Mouse (Mus musculus): ENCODE measurements at regions not wholly inside any gene's neighbourhood (a gene's known extent, or its start where the extent isn't known, plus 50 kb on each side); places are given as distances from the start of the nearest gene placed in this dataset.

GRCm38 (mm10) chr8:11145251-11145650 is 137.0 kb upstream of the Irs2 start:
- H3K27ac ChIP-seq = no peak overlapping the region
- WGBS = 66% methylated on average over 3 of the region's 3 CpGs
- no peak overlapping the region for H3K4me3 ChIP-seq (replicated peaks)
- no peaks in the 10 kb centered on the region for H3K9me3 ChIP-seq
- no peak overlapping the region for H3K9ac ChIP-seq (replicated peaks)
- ATAC-seq (ENCODE audit: insufficient number of reproducible peaks, insufficient read depth, low FRiP score, low TSS enrichment, low read depth) = no peak
- H3K4me2 ChIP-seq = no peak overlapping the region
- H3K4me1 ChIP-seq (replicated peaks) = no peaks in the 10 kb centered on the region
- H3K36me3 ChIP-seq = no peaks in the 10 kb centered on the region
- 0 out of 2 replicates have a peak, but pooled peaks cover 3% of the 10 kb centered on the region for H3K27me3 ChIP-seq

DNA sequence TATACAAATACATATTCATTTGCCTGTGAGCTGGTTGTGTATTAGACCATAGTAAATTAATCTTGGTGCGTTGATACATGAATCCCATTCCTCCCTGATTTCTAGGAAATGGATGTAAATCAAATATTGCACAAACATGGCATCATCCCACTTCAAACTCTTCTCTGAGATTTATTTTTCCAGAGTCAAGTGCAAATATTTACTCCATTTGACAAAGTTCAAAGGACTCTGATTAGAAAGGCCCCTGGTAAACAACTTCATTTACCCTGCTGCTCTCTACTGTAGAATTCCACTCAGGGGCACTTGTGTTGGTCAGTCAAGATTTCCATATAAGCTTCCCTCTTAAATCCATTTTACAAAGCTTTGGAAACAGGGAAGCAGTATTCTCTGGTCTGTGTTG is 132.3 kb upstream of the Irs2 start:
- no peaks in the 10 kb centered on the region for H3K36me3 ChIP-seq
- H3K27ac ChIP-seq = no peak overlapping the region
- no peak for ATAC-seq (ENCODE audit: insufficient number of reproducible peaks, insufficient read depth, low FRiP score, low TSS enrichment, low read depth)
- H3K4me1 ChIP-seq (replicated peaks) = no peaks in the 10 kb centered on the region
- no peaks in the 10 kb centered on the region for H3K9me3 ChIP-seq
- H3K27me3 ChIP-seq = no peaks in the 10 kb centered on the region
- no peak overlapping the region for H3K9ac ChIP-seq (replicated peaks)
- no peak overlapping the region for H3K4me2 ChIP-seq
- no peak overlapping the region for H3K4me3 ChIP-seq (replicated peaks)
- WGBS = 86% methylated on average over 1 of the region's 1 CpGs

- Histone ChIP-seq H3K9me3 (no peaks in the 10 kb centered on the region), H3K27me3 (no peaks in the 10 kb centered on the region), H3K36me3 (no peaks in the 10 kb centered on the region), H3K27ac (no peak overlapping the region; the same call in 1 of the 2 replicates), H3K4me2 (no peak overlapping the region), H3K9ac (replicated peaks) (no peak overlapping the region), H3K4me3 (replicated peaks) (no peak overlapping the region), H3K4me1 (replicated peaks) (no peaks in the 10 kb centered on the region)
- no peak for ATAC-seq (ENCODE audit: insufficient number of reproducible peaks, insufficient read depth, low FRiP score, low TSS enrichment, low read depth)
- 63% methylated on average over 2 of the region's 2 CpGs for WGBS
Observed at GRCm38 (mm10) chr8:11139294-11139693, 131.0 kb upstream of the Irs2 start.

- WGBS = 95% methylated on average over 5 of the region's 5 CpGs
- no peak overlapping the region for H3K27ac ChIP-seq
- no peaks in the 10 kb centered on the region for H3K27me3 ChIP-seq
- H3K9ac ChIP-seq (replicated peaks) = no peak overlapping the region
- no peak for ATAC-seq (ENCODE audit: insufficient number of reproducible peaks, insufficient read depth, low FRiP score, low TSS enrichment, low read depth)
- no peak overlapping the region for H3K4me2 ChIP-seq
- H3K4me1 ChIP-seq (replicated peaks) = no peaks in the 10 kb centered on the region
- no peak overlapping the region for H3K4me3 ChIP-seq (replicated peaks)
- H3K36me3 ChIP-seq = no peaks in the 10 kb centered on the region
- H3K9me3 ChIP-seq = no peaks in the 10 kb centered on the region
Observed at GRCm38 (mm10) chr8:11138302-11139020, 130.2 kb upstream of the Irs2 start.

DNA sequence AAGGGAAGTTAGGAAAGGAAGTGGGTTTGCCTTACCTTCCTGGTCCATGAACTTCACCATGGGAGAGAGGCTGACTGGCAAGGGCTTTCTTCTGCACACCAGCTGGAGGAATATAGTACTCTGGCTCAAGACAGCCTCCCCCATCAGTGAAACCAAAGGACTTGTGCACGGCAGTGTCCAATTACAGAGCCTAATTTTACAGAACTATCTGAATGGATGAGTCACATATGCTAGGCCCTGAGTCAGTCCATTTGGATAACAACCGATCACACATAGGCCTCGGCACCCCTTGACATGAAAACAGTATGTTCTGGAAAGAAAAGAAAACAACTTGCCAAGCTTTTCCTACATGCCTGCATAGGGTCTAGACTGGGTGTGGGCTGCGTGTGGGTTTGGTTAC is 128.3 kb upstream of the Irs2 start:
- WGBS = 83% methylated on average over 4 of the region's 4 CpGs
- Histone ChIP-seq H3K27ac (no peak overlapping the region), H3K4me1 (replicated peaks) (no peaks in the 10 kb centered on the region), H3K4me2 (no peak overlapping the region), H3K9me3 (no peaks in the 10 kb centered on the region), H3K4me3 (replicated peaks) (no peak overlapping the region), H3K36me3 (no peaks in the 10 kb centered on the region), H3K27me3 (peaks cover 2% of the 10 kb centered on the region; the same call in 1 of the 2 replicates), H3K9ac (replicated peaks) (no peak overlapping the region)
- ATAC-seq (ENCODE audit: insufficient number of reproducible peaks, insufficient read depth, low FRiP score, low TSS enrichment, low read depth) = no peak

DNA sequence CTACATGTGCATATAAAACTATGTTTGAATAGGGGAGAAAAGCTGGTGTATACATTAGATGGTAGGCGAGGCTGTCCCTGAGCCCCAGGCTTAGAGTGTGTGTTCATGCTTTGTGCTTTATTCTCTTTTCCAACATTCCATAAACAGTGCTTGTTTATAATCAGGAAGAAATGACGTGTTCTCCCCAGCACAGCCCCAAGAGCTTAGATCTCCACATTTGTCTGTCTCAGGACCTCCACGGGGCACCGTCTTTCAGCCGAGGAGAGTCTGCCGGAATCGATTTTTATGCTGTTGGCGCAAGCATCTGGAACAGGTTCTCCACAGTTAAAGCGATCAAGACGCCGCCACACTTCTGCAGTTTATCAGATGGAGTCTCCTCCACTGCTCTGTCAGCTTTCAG is 126.9 kb upstream of the Irs2 start:
- no peak overlapping the region for H3K4me3 ChIP-seq (replicated peaks)
- H3K4me2 ChIP-seq = no peak overlapping the region
- H3K27me3 ChIP-seq = peaks cover 3% of the 10 kb centered on the region; the same call in 1 of the 2 replicates
- H3K27ac ChIP-seq = no peak overlapping the region
- no peaks in the 10 kb centered on the region for H3K36me3 ChIP-seq
- WGBS = 81% methylated on average over 11 of the region's 11 CpGs
- H3K9me3 ChIP-seq = no peaks in the 10 kb centered on the region
- no peak for ATAC-seq (ENCODE audit: insufficient number of reproducible peaks, insufficient read depth, low FRiP score, low TSS enrichment, low read depth)
- H3K9ac ChIP-seq (replicated peaks) = no peak overlapping the region
- no peaks in the 10 kb centered on the region for H3K4me1 ChIP-seq (replicated peaks)

DNA sequence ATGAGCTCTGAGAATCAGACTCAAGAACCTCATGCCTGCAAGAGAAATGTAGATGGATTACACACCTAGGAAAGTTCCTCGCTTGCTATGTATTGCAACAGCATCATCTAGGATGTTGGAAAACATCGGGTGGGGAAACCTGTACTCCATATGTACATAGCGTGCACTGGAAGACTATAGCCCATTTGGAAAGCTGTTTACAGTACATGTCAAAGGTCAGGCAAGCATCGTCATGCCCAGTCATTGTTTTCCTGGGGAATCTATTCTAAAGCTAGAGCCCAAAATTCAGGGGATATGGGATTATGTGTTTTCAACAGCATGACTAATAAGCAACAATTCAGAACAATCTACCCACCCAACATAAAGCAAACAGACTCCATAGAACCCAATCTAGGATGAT is 126.3 kb upstream of the Irs2 start:
- H3K27ac ChIP-seq = no peak overlapping the region
- peaks cover 3% of the 10 kb centered on the region; the same call in 1 of the 2 replicates for H3K27me3 ChIP-seq
- H3K4me2 ChIP-seq = no peak overlapping the region
- no peaks in the 10 kb centered on the region for H3K9me3 ChIP-seq
- H3K4me3 ChIP-seq (replicated peaks) = no peak overlapping the region
- no peaks in the 10 kb centered on the region for H3K36me3 ChIP-seq
- no peak overlapping the region for H3K9ac ChIP-seq (replicated peaks)
- no peak for ATAC-seq (ENCODE audit: insufficient number of reproducible peaks, insufficient read depth, low FRiP score, low TSS enrichment, low read depth)
- 89% methylated on average over 4 of the region's 4 CpGs for WGBS
- no peaks in the 10 kb centered on the region for H3K4me1 ChIP-seq (replicated peaks)

DNA sequence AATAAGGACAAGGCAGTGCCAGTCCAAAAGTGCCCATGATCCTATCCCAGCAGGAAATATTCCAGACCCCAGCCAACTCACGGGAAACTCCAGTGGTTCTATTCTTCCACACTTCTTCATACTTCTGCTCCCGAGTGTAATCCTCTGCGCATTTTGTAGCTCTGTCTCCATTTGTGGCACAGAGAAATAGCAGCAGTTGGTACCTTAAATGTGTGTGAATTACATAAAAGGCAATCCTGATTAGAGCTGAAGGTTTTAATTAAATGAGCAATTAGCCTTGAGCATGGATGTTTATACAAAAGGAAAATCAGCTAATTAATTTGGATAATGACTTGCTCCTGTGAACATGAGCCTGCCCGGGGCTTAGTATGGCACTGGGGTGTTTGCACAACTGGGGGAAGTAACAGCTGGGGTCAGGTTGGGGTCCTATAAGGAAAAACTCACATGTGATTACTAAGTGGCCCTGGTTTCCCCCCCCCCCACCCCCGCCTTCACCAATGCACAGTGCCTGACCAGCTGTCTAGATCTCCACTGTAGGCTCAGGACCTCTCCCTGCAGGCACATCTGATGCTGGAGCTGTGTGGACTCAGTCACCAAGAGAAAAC is 110.9 kb upstream of the Irs2 start:
- 54% methylated on average over 5 of the region's 5 CpGs for WGBS
- H3K4me2 ChIP-seq = no peak overlapping the region
- H3K9me3 ChIP-seq = no peaks in the 10 kb centered on the region
- no peaks in the 10 kb centered on the region for H3K36me3 ChIP-seq
- no peak overlapping the region for H3K9ac ChIP-seq (replicated peaks)
- peaks cover 23% of the 10 kb centered on the region for H3K4me1 ChIP-seq (replicated peaks)
- ATAC-seq (ENCODE audit: insufficient number of reproducible peaks, insufficient read depth, low FRiP score, low TSS enrichment, low read depth) = no peak
- H3K4me3 ChIP-seq (replicated peaks) = no peak overlapping the region
- 0 out of 2 replicates have a peak, but pooled peaks cover 2% of the 10 kb centered on the region for H3K27me3 ChIP-seq
- H3K27ac ChIP-seq = no peak overlapping the region

DNA sequence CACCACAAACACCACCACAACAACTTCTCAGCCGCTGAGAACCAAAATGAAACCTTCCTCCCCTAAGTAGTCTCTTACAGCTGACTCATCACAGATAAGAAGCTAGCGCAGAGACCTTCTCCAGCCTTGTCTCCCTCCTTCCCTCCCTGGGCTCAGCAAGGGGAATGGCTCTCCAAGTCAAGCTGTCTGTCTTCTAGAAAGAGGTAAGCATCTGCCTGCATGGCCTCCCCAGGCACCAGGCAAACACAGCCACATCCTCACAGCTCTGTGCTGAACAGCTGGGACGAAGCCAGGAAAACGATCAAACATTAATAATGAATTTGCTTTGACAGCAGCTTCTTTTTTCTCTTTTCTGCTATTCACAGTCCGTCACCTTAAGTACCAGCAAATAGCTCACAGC is 108.3 kb upstream of the Irs2 start:
- Histone ChIP-seq H3K4me1 (replicated peaks) (peaks cover 39% of the 10 kb centered on the region), H3K9me3 (no peaks in the 10 kb centered on the region), H3K36me3 (no peaks in the 10 kb centered on the region), H3K9ac (replicated peaks) (no peak overlapping the region), H3K27ac (no peak overlapping the region), H3K4me2 (no peak overlapping the region), H3K4me3 (replicated peaks) (no peak overlapping the region), H3K27me3 (0 out of 2 replicates have a peak, but pooled peaks cover 2% of the 10 kb centered on the region)
- WGBS = 86% methylated on average over 5 of the region's 5 CpGs
- ATAC-seq (ENCODE audit: insufficient number of reproducible peaks, insufficient read depth, low FRiP score, low TSS enrichment, low read depth) = no peak

GRCm38 (mm10) chr8:11115210-11115609 is 107.0 kb upstream of the Irs2 start:
- no peak overlapping the region for H3K9ac ChIP-seq (replicated peaks)
- no peaks in the 10 kb centered on the region for H3K36me3 ChIP-seq
- no peak for ATAC-seq (ENCODE audit: insufficient number of reproducible peaks, insufficient read depth, low FRiP score, low TSS enrichment, low read depth)
- H3K27me3 ChIP-seq = 0 out of 2 replicates have a peak, but pooled peaks cover 2% of the 10 kb centered on the region
- no peaks in the 10 kb centered on the region for H3K9me3 ChIP-seq
- peaks cover 39% of the 10 kb centered on the region for H3K4me1 ChIP-seq (replicated peaks)
- H3K27ac ChIP-seq = no peak overlapping the region
- H3K4me2 ChIP-seq = no peak overlapping the region
- H3K4me3 ChIP-seq (replicated peaks) = no peak overlapping the region
- 32% methylated on average over 6 of the region's 6 CpGs for WGBS

GRCm38 (mm10) chr8:11114531-11114930 is 106.3 kb upstream of the Irs2 start:
- ATAC-seq (ENCODE audit: insufficient number of reproducible peaks, insufficient read depth, low FRiP score, low TSS enrichment, low read depth) = no peak
- H3K9me3 ChIP-seq = no peaks in the 10 kb centered on the region
- H3K4me2 ChIP-seq = no peak overlapping the region
- 33% methylated on average over 8 of the region's 8 CpGs for WGBS
- no peak overlapping the region for H3K4me3 ChIP-seq (replicated peaks)
- no peaks in the 10 kb centered on the region for H3K36me3 ChIP-seq
- 0 out of 2 replicates have a peak, but pooled peaks cover 2% of the 10 kb centered on the region for H3K27me3 ChIP-seq
- no peak overlapping the region for H3K9ac ChIP-seq (replicated peaks)
- no peak overlapping the region for H3K27ac ChIP-seq
- H3K4me1 ChIP-seq (replicated peaks) = peaks cover 36% of the 10 kb centered on the region
